Mouse (Mus musculus) myocyte (in vitro differentiated cells): ENCODE measurements around the gene Stat3.

Source experiments
- POLR2A ChIP-seq: IDR thresholded peaks from one replicate; pipeline ENCODE4 v1.6.1; 2011; ENCODE audit warnings: low read depth, mild to moderate bottlenecking, control low read depth, moderate library complexity; ENCODE audit not compliant: insufficient read length
- SRF ChIP-seq: IDR thresholded peaks from one replicate; pipeline ENCODE4 v1.6.1; 2011; ENCODE audit warnings: low read depth; ENCODE audit not compliant: control insufficient read depth, insufficient read length
- TCF12 ChIP-seq: IDR thresholded peaks from one replicate; pipeline ENCODE4 v1.6.1; 2011; ENCODE audit warnings: mild to moderate bottlenecking, control low read depth; ENCODE audit not compliant: poor library complexity, insufficient read depth, severe bottlenecking
- USF1 ChIP-seq: IDR thresholded peaks from one replicate; pipeline ENCODE4 v1.6.1; 2011; ENCODE audit warnings: low read depth, mild to moderate bottlenecking, control low read depth, moderate library complexity

GRCm38 (mm10) chr11:100964180-100964579, 24.8 kb upstream of the Stat3 start:
- no peak for TF ChIP-seq USF1
- no peak for TF ChIP-seq SRF
- TF ChIP-seq POLR2A = no peak
- TF ChIP-seq TCF12 = no peak
